Mouse (Mus musculus): ENCODE results near the gene Casz1. TPM values are rescaled to one million over a fixed set of nuclear protein-coding genes. Genes with fewer than 3 reads are reported as not detected.

The Casz1 gene
- total RNA-seq, 1 experiment: 4.0 TPM

GRCm38 (mm10) chr4:148899927-148900294, 95.7 kb downstream of the Casz1 start:
- H3K36me3 ChIP-seq (ENCODE audit: control insufficient read depth, insufficient read depth, low read length, poor library complexity, severe bottlenecking): no peaks in the 10 kb centered on the region
- in situ Hi-C loops (cut with MboI; ENCODE audit: low sequenced_read_pairs in 2 of 2, unreplicated experiment in 2 of 2): no loop called here
- H3K9me3 ChIP-seq (ENCODE audit: control insufficient read depth, insufficient read depth, low read depth, low read length): no peaks in the 10 kb centered on the region
- peak overlapping the region; percentile 74; the same call in 1 of the 2 replicates for H3K27ac ChIP-seq (ENCODE audit: insufficient read depth, low read depth, low read length, poor library complexity, severe bottlenecking)
- TF ChIP-seq ZNF384 (IDR thresholded peaks at IDR 0.05; ENCODE audit: low read depth, low read length): no peak
- TF ChIP-seq ZC3H11A (IDR thresholded peaks at IDR 0.05; ENCODE audit: borderline replicate concordance, low read depth, low read length): no peak
- TF ChIP-seq HCFC1 (IDR thresholded peaks at IDR 0.05; ENCODE audit: borderline replicate concordance, insufficient read depth, low read length): no peak
- no peak for TF ChIP-seq MAFK (IDR thresholded peaks at IDR 0.05; ENCODE audit: insufficient read depth, low read depth, low read length)
- no peak for TF ChIP-seq CHD2 (IDR thresholded peaks at IDR 0.05; ENCODE audit: low read depth, low read length)
- DNase-seq (ENCODE audit: low read depth, low spot score): no peak
- H3K4me1 ChIP-seq (ENCODE audit: control insufficient read depth in 2 of 2, insufficient read depth in 2 of 2, low read length in 2 of 2, poor library complexity in 1 of 2): peaks cover 0 to 6% of the 10 kb centered on the region in 2 experiments; a peak in 1 of 4 replicates
- peak overlapping the region; percentile 76 to 98 for H3K4me3 ChIP-seq (ENCODE audit: insufficient read depth in 1 of 2, low read depth in 1 of 2, low read length in 2 of 2, poor library complexity in 1 of 2, severe bottlenecking in 1 of 2)
- peak overlapping the region; percentile 75 for H3K9ac ChIP-seq (ENCODE audit: insufficient read depth, low read depth, low read length, poor library complexity, severe bottlenecking)

- Histone ChIP-seq H3K4me3 (ENCODE audit: insufficient read depth in 1 of 2, low read depth in 1 of 2, low read length in 2 of 2, poor library complexity in 1 of 2, severe bottlenecking in 1 of 2) (peak overlapping the region; percentile 76 to 98), H3K9ac (ENCODE audit: insufficient read depth, low read depth, low read length, poor library complexity, severe bottlenecking) (peak overlapping the region; percentile 75), H3K36me3 (ENCODE audit: control insufficient read depth, insufficient read depth, low read length, poor library complexity, severe bottlenecking) (no peaks in the 10 kb centered on the region), H3K27ac (ENCODE audit: insufficient read depth, low read depth, low read length, poor library complexity, severe bottlenecking) (peak overlapping the region; percentile 74), H3K9me3 (ENCODE audit: control insufficient read depth, insufficient read depth, low read depth, low read length) (no peaks in the 10 kb centered on the region), H3K4me1 (ENCODE audit: control insufficient read depth in 2 of 2, insufficient read depth in 2 of 2, low read length in 2 of 2, poor library complexity in 1 of 2) (peaks cover 0 to 6% of the 10 kb centered on the region in 2 experiments; a peak in 1 of 4 replicates)
- in situ Hi-C loops (cut with MboI; ENCODE audit: low sequenced_read_pairs in 2 of 2, unreplicated experiment in 2 of 2): no loop called here
- DNase-seq (ENCODE audit: low read depth, low spot score): peak; percentile 87
- TF ChIP-seq CHD2 (IDR thresholded peaks at IDR 0.05; ENCODE audit: low read depth, low read length): no peak
- TF ChIP-seq HCFC1 (IDR thresholded peaks at IDR 0.05; ENCODE audit: borderline replicate concordance, insufficient read depth, low read length): no peak
- TF ChIP-seq ZNF384 (IDR thresholded peaks at IDR 0.05; ENCODE audit: low read depth, low read length): no peak
- no peak for TF ChIP-seq ZC3H11A (IDR thresholded peaks at IDR 0.05; ENCODE audit: borderline replicate concordance, low read depth, low read length)
- no peak for TF ChIP-seq MAFK (IDR thresholded peaks at IDR 0.05; ENCODE audit: insufficient read depth, low read depth, low read length)
These were observed 96.3 kb downstream of the Casz1 start for GRCm38 (mm10) chr4:148900295-148901211.

GRCm38 (mm10) chr4:148901275-148902052, 97.2 kb downstream of the Casz1 start:
- Histone ChIP-seq H3K4me3 (ENCODE audit: insufficient read depth in 1 of 2, low read depth in 1 of 2, low read length in 2 of 2, poor library complexity in 1 of 2, severe bottlenecking in 1 of 2) (peak overlapping the region; percentile 76 to 98), H3K9me3 (ENCODE audit: control insufficient read depth, insufficient read depth, low read depth, low read length) (no peaks in the 10 kb centered on the region), H3K9ac (ENCODE audit: insufficient read depth, low read depth, low read length, poor library complexity, severe bottlenecking) (peak overlapping the region; percentile 70), H3K27ac (ENCODE audit: insufficient read depth, low read depth, low read length, poor library complexity, severe bottlenecking) (no peak overlapping the region), H3K36me3 (ENCODE audit: control insufficient read depth, insufficient read depth, low read length, poor library complexity, severe bottlenecking) (no peaks in the 10 kb centered on the region), H3K4me1 (ENCODE audit: control insufficient read depth in 2 of 2, insufficient read depth in 2 of 2, low read length in 2 of 2, poor library complexity in 1 of 2) (peaks cover 0 to 6% of the 10 kb centered on the region in 2 experiments; a peak in 1 of 4 replicates)
- in situ Hi-C loops (cut with MboI; ENCODE audit: low sequenced_read_pairs in 2 of 2, unreplicated experiment in 2 of 2): no loop called here
- no peak for DNase-seq (ENCODE audit: low read depth, low spot score)
- TF ChIP-seq MAFK (IDR thresholded peaks at IDR 0.05; ENCODE audit: insufficient read depth, low read depth, low read length) (no peak), HCFC1 (IDR thresholded peaks at IDR 0.05; ENCODE audit: borderline replicate concordance, insufficient read depth, low read length) (no peak), ZC3H11A (IDR thresholded peaks at IDR 0.05; ENCODE audit: borderline replicate concordance, low read depth, low read length) (no peak), ZNF384 (IDR thresholded peaks at IDR 0.05; ENCODE audit: low read depth, low read length) (no peak), CHD2 (IDR thresholded peaks at IDR 0.05; ENCODE audit: low read depth, low read length) (no peak)

GRCm38 (mm10) chr4:148902919-148903727, 98.9 kb downstream of the Casz1 start:
- Histone ChIP-seq H3K9ac (ENCODE audit: insufficient read depth, low read depth, low read length, poor library complexity, severe bottlenecking) (no peak overlapping the region), H3K36me3 (ENCODE audit: control insufficient read depth, insufficient read depth, low read length, poor library complexity, severe bottlenecking) (no peaks in the 10 kb centered on the region), H3K9me3 (ENCODE audit: control insufficient read depth, insufficient read depth, low read depth, low read length) (no peaks in the 10 kb centered on the region), H3K4me3 (ENCODE audit: insufficient read depth in 1 of 2, low read depth in 1 of 2, low read length in 2 of 2, poor library complexity in 1 of 2, severe bottlenecking in 1 of 2) (no peak overlapping the region), H3K27ac (ENCODE audit: insufficient read depth, low read depth, low read length, poor library complexity, severe bottlenecking) (no peak overlapping the region), H3K4me1 (ENCODE audit: control insufficient read depth in 2 of 2, insufficient read depth in 2 of 2, low read length in 2 of 2, poor library complexity in 1 of 2) (peaks cover 0 to 6% of the 10 kb centered on the region in 2 experiments; a peak in 1 of 4 replicates)
- DNase-seq (ENCODE audit: low read depth, low spot score): no peak
- TF ChIP-seq ZC3H11A (IDR thresholded peaks at IDR 0.05; ENCODE audit: borderline replicate concordance, low read depth, low read length) (0 out of 2 replicates have a peak, but pooled peaks have one; percentile 5), CHD2 (IDR thresholded peaks at IDR 0.05; ENCODE audit: low read depth, low read length) (no peak)
- in situ Hi-C loops (cut with MboI; ENCODE audit: low sequenced_read_pairs in 2 of 2, unreplicated experiment in 2 of 2): no loop called here

All from ES-E14 (cell line).